Mouse (Mus musculus): ENCODE results near the gene Gm7544. TPM values are rescaled to one million over a fixed set of nuclear protein-coding genes. Genes with fewer than 3 reads are reported as not detected.
"Not testable (repeated sequence)": the region's sequence is repeated elsewhere in the genome, so short reads cannot be mapped to it uniquely, and the experiment has no call there.

Gm7544 gene
- not detected in 2 replicates for polyA plus RNA-seq (2012; rRNA removed)

- not testable (repeated sequence) for DNase-seq (ENCODE audit: low spot score)
Observed at GRCm38 (mm10) chr1:82955913-82956312, at the start of gene Gm7544. Gene Gm7544, minus strand, starts transcription at chr1:82956013.

- not testable (repeated sequence) for DNase-seq (ENCODE audit: low spot score)
Observed at GRCm38 (mm10) chr1:83000306-83000705, 44.5 kb upstream of the Gm7544 start, which contains the start of gene Gm47959. Gene Gm47959, plus strand, starts transcription at chr1:83000548.

GRCm38 (mm10) chr1:82993947-82994346 lies 38.1 kb upstream of the Gm7544 start:
- DNase-seq (ENCODE audit: low spot score) = no peak

- DNase-seq (ENCODE audit: low spot score) = no peak
Observed at GRCm38 (mm10) chr1:82992093-82992492, 36.3 kb upstream of the Gm7544 start.

GRCm38 (mm10) chr1:82991596-82991995 lies 35.8 kb upstream of the Gm7544 start:
- no peak for DNase-seq (ENCODE audit: low spot score)

- no peak for DNase-seq (ENCODE audit: low spot score)
Observed at GRCm38 (mm10) chr1:82991062-82991461, 35.2 kb upstream of the Gm7544 start.

- DNase-seq (ENCODE audit: low spot score) = no peak
Observed at GRCm38 (mm10) chr1:82987530-82988198, 31.9 kb upstream of the Gm7544 start.

- DNase-seq (ENCODE audit: low spot score) = no peak
Observed at GRCm38 (mm10) chr1:82986738-82987137, 30.9 kb upstream of the Gm7544 start.

- DNase-seq (ENCODE audit: low spot score) = no peak
Observed at GRCm38 (mm10) chr1:82977840-82978239, 22.0 kb upstream of the Gm7544 start.

GRCm38 (mm10) chr1:82975750-82976149 lies 19.9 kb upstream of the Gm7544 start:
- DNase-seq (ENCODE audit: low spot score) = no peak

GRCm38 (mm10) chr1:82974342-82974741 lies 18.5 kb upstream of the Gm7544 start:
- no peak for DNase-seq (ENCODE audit: low spot score)

- DNase-seq (ENCODE audit: low spot score) = no peak
Observed at GRCm38 (mm10) chr1:82973901-82974300, 18.1 kb upstream of the Gm7544 start.

- DNase-seq (ENCODE audit: low spot score) = no peak
Observed at GRCm38 (mm10) chr1:82973244-82973643, 17.4 kb upstream of the Gm7544 start.

- DNase-seq (ENCODE audit: low spot score) = no peak
Observed at GRCm38 (mm10) chr1:82972046-82972445, 16.2 kb upstream of the Gm7544 start.

- DNase-seq (ENCODE audit: low spot score) = no peak
Observed at GRCm38 (mm10) chr1:82966413-82966812, 10.6 kb upstream of the Gm7544 start.

- DNase-seq (ENCODE audit: low spot score) = no peak
Observed at GRCm38 (mm10) chr1:82959870-82960385, 4.1 kb upstream of the Gm7544 start, which contains the start of gene Gm47955. Gene Gm47955, plus strand, starts transcription at chr1:82960286.

GRCm38 (mm10) chr1:82948601-82949000 lies 7.2 kb downstream of the Gm7544 start:
- DNase-seq (ENCODE audit: low spot score) = no peak

- DNase-seq (ENCODE audit: low spot score) = not testable (repeated sequence)
Observed at GRCm38 (mm10) chr1:82946029-82946428, 9.8 kb downstream of the Gm7544 start.

- DNase-seq (ENCODE audit: low spot score) = not testable (repeated sequence)
Observed at GRCm38 (mm10) chr1:82943295-82943694, 12.5 kb downstream of the Gm7544 start, which contains the start of gene A030003K21Rik. Gene A030003K21Rik, minus strand, starts transcription at chr1:82943388.

GRCm38 (mm10) chr1:82942505-82942904 lies 13.3 kb downstream of the Gm7544 start:
- not testable (repeated sequence) for DNase-seq (ENCODE audit: low spot score)

- no peak for DNase-seq (ENCODE audit: low spot score)
Observed at GRCm38 (mm10) chr1:82938666-82939065, 17.1 kb downstream of the Gm7544 start.

GRCm38 (mm10) chr1:82931326-82931725 lies 24.5 kb downstream of the Gm7544 start, which contains the start of gene Gm6217:
Gene Gm6217, minus strand, starts transcription at chr1:82931399.
- not testable (repeated sequence) for DNase-seq (ENCODE audit: low spot score)

GRCm38 (mm10) chr1:82930558-82930957 lies 25.3 kb downstream of the Gm7544 start:
- not testable (repeated sequence) for DNase-seq (ENCODE audit: low spot score)

All from urinary bladder, adult 2 months (tissue).